Mouse (Mus musculus): ENCODE measurements around the gene Sart3.
"Not testable (repeated sequence)": the region's sequence is repeated elsewhere in the genome, so short reads cannot be mapped to it uniquely, and the experiment has no call there.

Sart3 gene

GRCm38 (mm10) chr5:113790453-113791196 is 18.3 kb upstream of the Sart3 start:
- no peak for DNase-seq (ENCODE audit: low spot score)

- peak; percentile 44 for DNase-seq (ENCODE audit: low spot score)
Observed at GRCm38 (mm10) chr5:113789075-113789788, 16.9 kb upstream of the Sart3 start.

GRCm38 (mm10) chr5:113788645-113789044 is 16.3 kb upstream of the Sart3 start:
- DNase-seq (ENCODE audit: low spot score) = peak; percentile 57

DNA sequence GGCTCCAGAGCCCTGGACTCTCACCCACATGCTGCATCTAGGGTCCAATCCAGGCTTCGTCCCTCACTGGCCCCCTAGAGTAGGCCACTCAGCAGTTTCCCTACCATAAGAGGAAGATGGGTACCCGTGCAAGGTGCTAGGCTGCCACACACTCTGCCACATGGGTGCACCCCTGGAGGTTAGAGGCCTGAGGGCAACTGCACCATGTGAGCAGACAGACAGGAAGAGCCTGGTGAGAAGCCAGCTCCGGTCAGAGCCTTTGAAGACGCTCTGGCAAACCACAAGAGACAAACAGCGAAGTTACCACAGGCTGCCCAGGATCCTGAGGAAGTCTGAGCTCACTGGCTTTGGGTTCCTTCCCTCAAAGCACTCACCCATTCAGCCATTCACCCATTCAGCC is 14.7 kb upstream of the Sart3 start:
- DNase-seq (ENCODE audit: low spot score) = no peak

GRCm38 (mm10) chr5:113784104-113784503 is 11.8 kb upstream of the Sart3 start:
- DNase-seq (ENCODE audit: low spot score) = peak; percentile 57

DNA sequence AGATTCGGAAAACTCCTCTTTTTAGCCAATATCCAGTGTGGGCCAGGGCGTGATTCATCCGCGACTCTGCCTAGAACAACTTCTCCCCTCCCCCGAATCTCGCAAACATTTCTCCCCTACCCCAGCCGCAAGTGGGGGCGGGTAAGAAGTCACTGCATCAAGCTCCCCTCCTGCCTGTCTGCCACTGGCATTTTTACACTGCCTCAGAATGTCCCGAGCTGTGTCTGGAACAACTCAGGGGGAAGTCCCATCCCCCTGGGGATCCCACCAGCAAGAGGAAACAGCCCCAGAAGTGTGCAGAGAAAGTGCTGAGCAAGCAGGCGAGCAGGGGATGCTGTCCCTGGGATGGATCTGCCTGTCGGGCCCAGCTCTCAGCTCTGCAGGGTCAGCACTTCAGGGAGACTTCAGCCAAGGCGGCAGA is 11.3 kb upstream of the Sart3 start:
- peak; percentile 47 for DNase-seq (ENCODE audit: low spot score)

DNA sequence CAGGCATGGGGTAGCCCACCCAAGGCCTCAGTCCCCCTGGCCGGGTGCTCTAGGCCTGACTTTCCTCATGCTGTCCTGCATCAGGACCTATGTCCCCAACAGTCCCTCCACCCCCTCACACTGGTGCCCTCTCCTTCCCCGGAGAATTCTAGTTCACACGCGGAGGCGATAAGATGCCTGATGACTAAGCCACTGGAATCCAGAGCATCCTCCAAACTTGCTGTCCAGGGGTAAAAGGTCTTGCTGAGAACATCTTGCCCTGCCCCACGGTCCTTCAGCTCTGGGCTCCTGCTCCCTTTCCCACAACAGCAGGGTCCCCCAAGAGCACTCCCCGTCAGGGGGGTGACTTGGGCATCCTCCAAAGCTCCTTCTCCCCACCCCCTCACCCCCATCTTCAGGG is 10.3 kb upstream of the Sart3 start:
- DNase-seq (ENCODE audit: low spot score) = no peak

DNA sequence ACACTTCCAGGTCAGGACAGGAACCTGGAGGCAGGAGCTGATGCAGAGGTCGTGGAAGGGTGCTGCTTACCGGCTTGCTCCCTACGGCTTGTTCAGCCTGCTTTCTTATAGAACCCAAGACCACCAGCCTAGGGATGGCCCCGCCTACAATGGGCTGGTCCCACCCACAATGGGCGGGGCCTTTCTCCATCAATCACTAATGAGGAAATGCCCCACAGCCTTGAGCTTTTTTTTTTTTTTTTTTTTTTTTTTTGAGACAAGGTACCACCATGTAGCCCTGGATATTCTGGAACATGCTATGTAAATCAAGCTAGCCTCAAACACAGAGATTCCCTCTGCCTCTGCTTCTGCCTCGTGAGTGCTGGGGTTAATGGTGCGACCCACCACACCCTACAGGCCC is 9.6 kb upstream of the Sart3 start:
- DNase-seq (ENCODE audit: low spot score) = no peak

- no peak for DNase-seq (ENCODE audit: low spot score)
Observed at GRCm38 (mm10) chr5:113781254-113781653, 8.9 kb upstream of the Sart3 start.

DNA sequence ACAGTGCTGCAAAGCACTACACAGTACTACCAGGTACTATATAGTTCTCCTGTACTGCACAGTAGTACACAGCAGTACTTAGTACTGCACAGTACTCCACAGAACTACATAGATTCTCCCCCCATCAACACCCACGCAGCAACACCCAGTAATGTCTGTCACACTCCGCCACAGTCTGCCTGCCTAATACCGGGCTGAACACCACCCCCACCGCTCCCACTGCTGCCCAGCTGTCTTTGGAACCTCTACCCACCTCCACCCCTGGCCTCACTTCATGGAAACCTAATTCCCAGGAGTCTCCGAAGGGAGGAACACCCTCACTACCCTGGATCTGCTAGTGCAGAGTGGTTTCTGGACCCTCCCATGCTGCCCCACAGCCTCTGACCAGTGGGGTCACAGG is 8.5 kb upstream of the Sart3 start:
- DNase-seq (ENCODE audit: low spot score) = no peak

DNA sequence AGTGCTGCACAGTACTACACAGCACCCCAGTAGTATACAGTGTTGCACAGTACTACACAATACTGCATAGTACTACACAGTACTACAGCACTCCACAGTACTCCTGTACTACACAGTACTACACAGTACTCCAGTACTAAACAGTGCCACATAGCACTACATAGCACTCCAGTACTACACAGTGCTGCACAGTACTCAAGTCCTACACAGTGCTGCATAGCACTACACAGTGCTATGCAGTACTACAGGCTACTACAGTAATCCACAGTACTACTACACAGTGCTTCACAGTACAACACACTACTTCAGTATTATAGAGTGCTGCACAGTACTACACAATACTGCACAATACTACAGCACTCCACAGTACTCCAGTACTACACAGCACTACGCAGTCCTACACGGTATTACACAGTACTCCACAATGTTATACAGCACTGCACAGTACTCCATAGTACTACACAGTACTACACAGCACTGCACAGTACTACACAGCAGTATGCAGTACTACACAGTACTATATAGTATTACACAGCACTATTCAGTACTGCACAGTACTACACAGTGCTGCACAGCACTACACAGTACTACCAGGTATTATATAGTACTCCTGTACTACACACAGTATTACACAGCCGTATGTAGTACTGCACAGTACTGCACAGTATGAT is 7.9 kb upstream of the Sart3 start:
- DNase-seq (ENCODE audit: low spot score) = no peak

- DNase-seq (ENCODE audit: low spot score) = no peak
Observed at GRCm38 (mm10) chr5:113779569-113779968, 7.3 kb upstream of the Sart3 start.

GRCm38 (mm10) chr5:113777728-113778127 is 5.4 kb upstream of the Sart3 start:
- not testable (repeated sequence) for DNase-seq (ENCODE audit: low spot score)

GRCm38 (mm10) chr5:113776896-113777226 is 4.6 kb upstream of the Sart3 start:
- no peak for DNase-seq (ENCODE audit: low spot score)

DNA sequence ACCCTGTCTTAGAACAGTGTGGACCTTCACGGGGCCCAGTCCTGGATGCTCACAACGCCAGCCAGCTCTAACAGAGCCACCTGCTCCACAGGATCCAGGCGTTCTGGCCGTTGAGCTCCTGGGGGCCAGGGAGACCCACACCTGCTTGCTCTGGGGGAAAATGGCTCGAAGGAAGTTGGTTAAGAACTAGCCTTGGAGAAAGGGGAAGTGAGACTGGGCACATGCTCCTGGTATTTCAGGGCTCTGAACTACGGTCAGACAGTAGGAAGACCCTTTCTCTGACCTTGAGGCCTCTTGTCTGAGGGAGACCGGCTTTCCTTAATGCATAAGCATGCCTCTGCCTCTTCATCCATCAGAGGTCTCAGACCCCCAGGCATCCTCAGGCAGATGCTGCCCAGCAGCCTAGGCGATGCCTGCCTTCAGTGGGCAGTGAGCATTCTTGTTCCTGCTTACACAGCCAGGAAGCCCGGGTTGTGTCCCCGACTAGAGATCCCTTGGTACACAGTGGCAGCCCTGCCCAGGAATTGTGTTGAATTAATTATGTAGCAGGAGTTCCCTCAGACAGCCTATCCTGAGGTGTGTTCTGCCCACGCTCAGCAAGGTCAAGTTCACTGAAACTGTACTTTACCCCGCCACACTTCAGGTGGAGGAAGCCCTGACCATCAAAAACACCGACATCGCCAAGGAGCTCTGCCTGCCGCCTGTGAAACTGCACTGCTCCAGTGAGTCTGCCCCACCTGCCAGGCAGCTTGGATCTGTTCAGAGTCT is 4.0 kb upstream of the Sart3 start:
- DNase-seq (ENCODE audit: low spot score) = no peak

GRCm38 (mm10) chr5:113775585-113775984 is 3.3 kb upstream of the Sart3 start:
- DNase-seq (ENCODE audit: low spot score) = no peak

DNA sequence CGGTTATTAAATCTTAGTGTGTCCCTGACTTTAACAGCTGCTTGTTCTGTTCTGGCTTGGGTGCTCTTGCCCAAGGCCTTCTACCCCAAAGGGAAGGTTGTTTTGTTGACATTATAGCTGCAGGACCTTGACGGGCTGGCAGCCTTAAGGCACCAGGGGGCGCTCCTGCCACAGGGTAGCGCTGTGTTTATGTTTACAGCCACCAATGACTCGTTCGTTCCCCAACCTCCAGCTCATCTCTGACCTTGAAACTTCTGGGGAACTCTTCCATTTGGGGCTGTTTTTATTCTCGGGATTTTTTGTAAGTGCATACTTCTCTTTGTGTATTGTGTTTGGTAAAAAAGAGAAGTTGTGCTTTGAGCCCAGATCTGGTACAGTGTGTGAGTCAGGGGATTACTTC is 1.4 kb upstream of the Sart3 start:
- DNase-seq (ENCODE audit: low spot score) = peak; percentile 88

DNA sequence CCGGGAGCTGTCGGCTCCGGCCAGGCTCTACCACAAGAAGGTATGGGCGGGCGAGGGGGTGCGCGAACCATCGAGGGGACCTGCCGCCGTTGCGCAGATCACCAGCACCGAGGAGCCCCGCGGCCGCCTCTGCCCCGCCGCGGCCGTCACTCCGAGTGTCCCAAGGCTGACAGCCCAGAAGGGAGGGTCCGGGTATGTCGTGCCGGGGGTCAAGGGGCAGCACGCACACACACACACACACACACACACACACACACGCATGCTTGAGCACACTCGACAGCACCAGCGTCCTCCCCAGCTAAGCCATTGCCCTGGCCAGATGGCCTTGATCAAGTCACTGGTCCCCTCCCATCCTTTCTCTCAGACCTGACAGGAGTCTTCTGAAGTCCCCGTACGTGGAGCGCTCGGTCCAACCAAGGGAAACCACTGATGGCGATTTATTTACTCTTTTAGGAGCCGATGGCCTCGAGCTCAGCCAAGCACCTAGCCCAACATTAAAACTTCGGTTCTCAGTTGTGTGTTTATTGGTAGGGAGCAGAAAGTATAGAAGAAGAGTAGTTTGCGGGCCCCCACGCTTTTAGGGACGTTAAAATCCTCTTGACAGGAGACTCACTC is 702 bp upstream of the Sart3 start:
- no peak for DNase-seq (ENCODE audit: low spot score)

GRCm38 (mm10) chr5:113771213-113772162 is 822 bp downstream of the Sart3 start:
- peak; percentile 93 for DNase-seq (ENCODE audit: low spot score)

- no peak for DNase-seq (ENCODE audit: low spot score)
Observed at GRCm38 (mm10) chr5:113768806-113769205, 3.5 kb downstream of the Sart3 start.
